Mouse (Mus musculus): ENCODE results near the gene Ube4a. TPM values are rescaled to one million over a fixed set of nuclear protein-coding genes. Genes with fewer than 3 reads are reported as not detected.

Gene Ube4a
- polyA plus RNA-seq, 1 experiment from 2014 or later, result 39.0 TPM

GRCm38 (mm10) chr9:44890122-44890521 lies 75.3 kb downstream of the Ube4a start:
- WGBS, result 48% methylated on average over 2 of the region's 2 CpGs
- Histone ChIP-seq H3K36me3 (no peaks in the 10 kb centered on the region), H3K4me1 (no peaks in the 10 kb centered on the region), H3K4me2 (replicated peaks) (no peak overlapping the region), H3K27me3 (no peaks in the 10 kb centered on the region), H3K9ac (replicated peaks) (no peak overlapping the region), H3K9me3 (no peaks in the 10 kb centered on the region), H3K27ac (replicated peaks) (no peak overlapping the region), H3K4me3 (no peak overlapping the region)
- ATAC-seq (replicated peaks), result no peak

- H3K4me1 ChIP-seq, result 0 out of 2 replicates have a peak, but pooled peaks cover 3% of the 10 kb centered on the region
- no peak overlapping the region for H3K27ac ChIP-seq (replicated peaks)
- ATAC-seq (replicated peaks), result no peak
- H3K9ac ChIP-seq (replicated peaks), result no peak overlapping the region
- H3K36me3 ChIP-seq, result no peaks in the 10 kb centered on the region
- no peaks in the 10 kb centered on the region for H3K27me3 ChIP-seq
- no peak overlapping the region for H3K4me2 ChIP-seq (replicated peaks)
- no peak overlapping the region for H3K4me3 ChIP-seq
- WGBS, result 88% methylated on average over 7 of the region's 7 CpGs
- no peaks in the 10 kb centered on the region for H3K9me3 ChIP-seq
These were observed 77.2 kb downstream of the Ube4a start for GRCm38 (mm10) chr9:44888114-44888624.

DNA sequence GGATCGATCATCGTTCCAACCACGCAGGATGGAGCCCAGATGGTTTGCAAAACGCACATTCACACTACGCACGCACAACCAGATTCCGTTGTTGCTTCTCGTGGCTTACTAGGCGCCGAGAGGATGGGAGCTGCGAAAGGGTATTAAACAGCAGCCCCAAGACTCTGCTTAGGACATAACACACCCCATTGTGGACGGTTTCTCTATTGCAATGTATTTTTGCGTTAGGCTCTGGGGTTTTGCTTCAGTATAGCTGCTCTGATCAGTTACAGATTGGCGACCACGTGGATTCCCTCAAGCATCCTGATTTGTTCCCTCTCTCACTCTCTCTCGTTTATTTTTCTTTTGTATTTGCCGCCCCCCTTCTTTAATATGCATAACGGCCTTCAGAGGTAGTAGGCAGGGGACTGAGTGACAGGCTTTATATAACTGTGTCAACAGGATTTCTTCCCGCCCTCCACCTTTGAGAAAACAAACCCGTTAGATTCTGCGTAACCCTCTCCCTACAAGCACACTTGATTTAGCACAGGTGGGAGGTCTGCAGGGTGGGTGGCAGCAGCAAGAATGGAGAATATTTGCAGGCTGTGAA lies 82.3 kb downstream of the Ube4a start:
- Histone ChIP-seq H3K4me1 (peaks cover 25% of the 10 kb centered on the region), H3K36me3 (no peaks in the 10 kb centered on the region), H3K27ac (replicated peaks) (peak overlapping the region; percentile 99), H3K4me3 (peak overlapping the region; percentile 62), H3K4me2 (replicated peaks) (peak overlapping the region; percentile 85), H3K9ac (replicated peaks) (peak overlapping the region; percentile 77), H3K9me3 (no peaks in the 10 kb centered on the region), H3K27me3 (no peaks in the 10 kb centered on the region)
- WGBS, result under 1% methylated on average over 21 of the region's 21 CpGs
- peak; percentile 31 for ATAC-seq (replicated peaks)

DNA sequence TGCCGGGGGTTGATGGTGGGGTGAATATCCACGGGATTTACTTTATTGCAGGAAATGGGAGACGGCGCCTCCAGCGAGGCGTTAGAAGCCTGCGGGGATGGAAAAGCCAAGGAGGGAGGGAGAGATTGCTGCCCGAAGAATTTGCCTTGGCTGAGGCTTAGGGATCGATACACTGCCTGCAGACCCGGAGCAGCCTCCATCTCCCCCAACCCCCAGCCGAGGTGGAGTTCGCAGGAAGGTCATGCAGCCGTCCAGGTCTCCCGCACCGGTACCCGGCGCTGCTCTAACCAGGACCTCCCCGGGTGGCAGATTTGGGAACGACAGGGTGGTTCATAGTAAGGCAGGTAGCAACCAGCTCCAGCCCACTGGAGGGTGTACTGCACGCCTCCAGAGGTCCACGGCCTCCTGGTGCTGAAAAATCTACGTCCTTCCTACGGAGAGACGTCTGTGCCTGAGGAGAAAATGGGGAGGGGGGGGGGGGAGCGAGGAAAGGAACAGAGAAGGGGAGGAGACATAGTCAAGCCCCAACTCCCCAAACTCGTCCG lies 82.9 kb downstream of the Ube4a start:
- peak overlapping the region; percentile 99 for H3K27ac ChIP-seq (replicated peaks)
- WGBS, result under 1% methylated on average over 26 of the region's 27 CpGs
- H3K27me3 ChIP-seq, result no peaks in the 10 kb centered on the region
- H3K9me3 ChIP-seq, result no peaks in the 10 kb centered on the region
- peaks cover 31% of the 10 kb centered on the region for H3K4me1 ChIP-seq
- no peaks in the 10 kb centered on the region for H3K36me3 ChIP-seq
- peak overlapping the region; percentile 85 for H3K4me2 ChIP-seq (replicated peaks)
- ATAC-seq (replicated peaks), result peak; percentile 62
- H3K9ac ChIP-seq (replicated peaks), result peak overlapping the region; percentile 77
- H3K4me3 ChIP-seq, result peak overlapping the region; percentile 62

DNA sequence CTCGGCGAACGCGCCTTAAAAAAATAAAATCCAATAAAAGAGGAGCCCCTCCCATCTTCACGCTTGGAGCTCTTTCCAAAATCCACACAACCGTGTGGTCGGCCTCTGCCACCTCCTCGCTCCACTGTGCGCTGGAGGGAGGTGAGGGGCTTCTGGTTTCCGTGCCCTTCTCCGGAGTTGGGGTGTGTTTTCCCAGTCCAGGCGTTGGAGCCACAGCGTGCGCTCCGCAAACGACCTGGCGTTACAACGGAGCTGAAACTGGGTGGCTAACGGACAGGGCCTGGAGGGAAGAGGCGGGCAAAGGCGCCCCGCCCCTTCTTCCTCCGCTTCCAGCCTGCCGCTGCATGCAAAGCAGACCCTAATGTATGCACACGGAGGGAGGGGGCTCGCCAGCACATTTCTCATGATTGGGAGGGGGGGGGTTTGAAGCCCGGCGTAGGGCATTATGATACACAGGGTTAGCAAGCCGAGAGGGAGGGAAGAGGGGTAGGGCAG lies 83.4 kb downstream of the Ube4a start:
- ATAC-seq (replicated peaks), result peak; percentile 78
- Histone ChIP-seq H3K36me3 (no peaks in the 10 kb centered on the region), H3K9ac (replicated peaks) (peak overlapping the region; percentile 77), H3K4me3 (peak overlapping the region; percentile 62), H3K4me1 (peaks cover 36% of the 10 kb centered on the region), H3K27me3 (no peaks in the 10 kb centered on the region), H3K4me2 (replicated peaks) (peak overlapping the region; percentile 85), H3K27ac (replicated peaks) (peak overlapping the region; percentile 99), H3K9me3 (no peaks in the 10 kb centered on the region)
- under 1% methylated on average over 28 of the region's 29 CpGs for WGBS

DNA sequence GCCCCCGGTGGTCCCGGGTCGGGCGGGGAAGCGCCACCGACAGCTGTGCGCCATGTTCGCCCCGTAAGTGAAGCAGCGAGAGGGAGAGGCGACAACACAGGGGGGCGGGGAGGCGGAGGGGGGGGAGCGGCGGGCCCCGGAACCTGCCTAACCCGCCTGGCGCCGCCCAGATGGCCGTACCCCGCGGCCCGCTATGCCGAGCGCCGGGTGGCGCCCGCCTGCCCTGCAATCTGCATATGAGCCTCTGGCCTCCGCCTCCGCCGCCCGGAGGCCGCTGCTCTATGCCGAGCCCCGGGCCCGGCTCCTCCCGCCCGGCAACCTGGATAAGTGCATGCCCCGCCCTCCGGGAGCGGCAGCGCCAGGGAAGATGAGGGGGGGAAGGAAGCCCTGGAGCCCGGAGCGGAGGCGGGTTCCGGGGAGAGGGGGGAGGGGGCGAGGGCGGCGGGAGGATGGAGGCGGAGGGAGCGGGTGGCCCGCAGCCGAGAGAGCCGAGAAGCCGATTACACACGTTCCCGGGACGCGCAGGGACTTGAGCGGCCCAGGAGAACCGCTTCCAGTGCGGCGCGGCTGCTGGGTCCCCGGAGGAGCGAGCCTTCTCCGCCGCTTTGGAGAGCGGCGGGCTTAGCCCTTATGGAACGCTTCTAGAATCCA lies 84.1 kb downstream of the Ube4a start, which contains the start of gene Kmt2a:
Gene Kmt2a (minus strand): TSS at position 76 of the 651 bp plus-strand sequence.
- Histone ChIP-seq H3K9me3 (no peaks in the 10 kb centered on the region), H3K4me2 (replicated peaks) (peak within 1 kb of the TSS; percentile 89), H3K4me3 (peak within 1 kb of the TSS; percentile 62), H3K27ac (replicated peaks) (peak within 1 kb of the TSS; percentile 99), H3K4me1 (peaks cover 42% of the 10 kb centered on the region), H3K36me3 (no peaks in the 10 kb centered on the region), H3K9ac (replicated peaks) (peak within 1 kb of the TSS; percentile 77), H3K27me3 (no peaks in the 10 kb centered on the region)
- whole genome bisulfite sequencing, result under 1% methylated on average over 61 of the region's 71 CpGs
- peak; percentile 72 for ATAC-seq (replicated peaks)

DNA sequence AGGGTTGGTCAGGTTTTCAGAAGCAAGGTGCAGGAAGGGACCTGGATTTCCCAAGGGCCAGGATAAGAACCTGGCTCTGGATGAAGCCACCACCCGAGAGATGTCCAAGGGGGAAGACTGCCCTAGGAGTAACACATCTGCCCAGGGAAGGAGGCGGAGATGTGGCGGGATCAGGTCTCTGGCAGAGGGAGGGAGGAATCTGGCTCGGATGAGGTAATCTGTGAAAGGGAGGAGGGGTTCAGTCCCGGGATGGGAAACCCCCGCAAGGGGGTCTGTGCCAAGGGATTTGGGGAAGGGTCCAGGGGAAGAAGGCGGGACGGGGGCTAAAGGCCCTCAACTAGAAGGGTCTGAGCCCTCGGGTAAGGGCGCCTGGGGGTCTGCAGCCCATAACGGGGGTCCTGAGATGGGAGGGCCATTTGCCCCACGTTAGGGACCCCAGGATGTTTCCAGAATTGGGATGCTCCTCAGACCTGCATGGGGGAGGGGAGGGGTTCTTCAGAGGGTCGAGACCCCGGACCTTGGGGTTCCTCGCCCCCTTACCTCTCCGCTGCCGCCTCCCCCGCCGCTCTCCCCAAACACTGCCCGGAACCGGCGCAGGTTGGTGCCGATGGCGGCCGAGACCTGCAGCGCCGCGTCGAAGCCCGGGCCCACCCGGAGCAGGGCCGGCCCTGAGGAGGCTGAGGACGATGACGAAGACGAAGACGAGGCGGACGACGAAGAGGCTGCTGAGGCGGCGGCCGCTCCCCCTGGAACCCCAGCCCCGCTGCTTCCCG lies 84.9 kb downstream of the Ube4a start:
- Histone ChIP-seq H3K27me3 (no peaks in the 10 kb centered on the region), H3K27ac (replicated peaks) (peak overlapping the region; percentile 99), H3K9ac (replicated peaks) (peak overlapping the region; percentile 77), H3K36me3 (no peaks in the 10 kb centered on the region), H3K9me3 (no peaks in the 10 kb centered on the region), H3K4me1 (peaks cover 51% of the 10 kb centered on the region), H3K4me2 (replicated peaks) (peak overlapping the region; percentile 89), H3K4me3 (peak overlapping the region; percentile 62)
- ATAC-seq (replicated peaks), result peak; percentile 21; the same call in 1 of the 2 replicates
- under 1% methylated on average over 39 of the region's 44 CpGs for WGBS

GRCm38 (mm10) chr9:44879694-44880271 lies 85.6 kb downstream of the Ube4a start:
- Histone ChIP-seq H3K27me3 (no peaks in the 10 kb centered on the region), H3K9ac (replicated peaks) (peak overlapping the region; percentile 77), H3K36me3 (no peaks in the 10 kb centered on the region), H3K4me3 (peak overlapping the region; percentile 62), H3K9me3 (no peaks in the 10 kb centered on the region), H3K4me1 (peaks cover 57% of the 10 kb centered on the region), H3K27ac (replicated peaks) (peak overlapping the region; percentile 99), H3K4me2 (replicated peaks) (peak overlapping the region; percentile 89)
- no peak for ATAC-seq (replicated peaks)
- under 1% methylated on average over 13 of the region's 13 CpGs for WGBS

GRCm38 (mm10) chr9:44878776-44879500 lies 86.5 kb downstream of the Ube4a start:
- Histone ChIP-seq H3K4me2 (replicated peaks) (peak overlapping the region; percentile 89), H3K9ac (replicated peaks) (peak overlapping the region; percentile 77), H3K9me3 (no peaks in the 10 kb centered on the region), H3K36me3 (no peaks in the 10 kb centered on the region), H3K27me3 (no peaks in the 10 kb centered on the region), H3K4me3 (peak overlapping the region; percentile 62), H3K27ac (replicated peaks) (peak overlapping the region; percentile 99), H3K4me1 (peaks cover 65% of the 10 kb centered on the region)
- ATAC-seq (replicated peaks), result no peak
- WGBS, result 14% methylated on average over 9 of the region's 9 CpGs

- Histone ChIP-seq H3K4me3 (no peak overlapping the region), H3K36me3 (no peaks in the 10 kb centered on the region), H3K27me3 (no peaks in the 10 kb centered on the region), H3K4me2 (replicated peaks) (no peak overlapping the region), H3K27ac (replicated peaks) (no peak overlapping the region), H3K9me3 (no peaks in the 10 kb centered on the region), H3K9ac (replicated peaks) (no peak overlapping the region), H3K4me1 (peaks cover 71% of the 10 kb centered on the region)
- WGBS, result 82% methylated on average over 7 of the region's 7 CpGs
- no peak for ATAC-seq (replicated peaks)
These were observed 87.7 kb downstream of the Ube4a start for GRCm38 (mm10) chr9:44877686-44878085.

- no peaks in the 10 kb centered on the region for H3K36me3 ChIP-seq
- H3K4me1 ChIP-seq, result peaks cover 71% of the 10 kb centered on the region
- no peaks in the 10 kb centered on the region for H3K27me3 ChIP-seq
- H3K4me3 ChIP-seq, result peak overlapping the region; percentile 12; the same call in 1 of the 2 replicates
- H3K27ac ChIP-seq (replicated peaks), result peak overlapping the region; percentile 38; the same call in 1 of the 2 replicates
- WGBS, result 19% methylated on average over 7 of the region's 7 CpGs
- H3K4me2 ChIP-seq (replicated peaks), result peak overlapping the region; percentile 19
- H3K9me3 ChIP-seq, result no peaks in the 10 kb centered on the region
- H3K9ac ChIP-seq (replicated peaks), result 0 out of 2 replicates have a peak overlapping the region, but pooled peaks have one; percentile 22
- no peak for ATAC-seq (replicated peaks)
These were observed 89.9 kb downstream of the Ube4a start for GRCm38 (mm10) chr9:44875476-44875875.
